Mouse (Mus musculus) CD4-positive, CD25-positive, alpha-beta regulatory T cell, adult 2 months (primary cell): ENCODE results near the gene Ctse.

Source experiments
- DNase-seq: peaks from one replicate; pipeline ENCODE4 v3.0.0-alpha.2; 2012; ENCODE audit warnings: low read depth, low spot score

Ctse gene

GRCm38 (mm10) chr1:131652670-131653443, 14.8 kb downstream of the Ctse start:
- DNase-seq: peak; percentile 75

- DNase-seq: no peak
Observed at GRCm38 (mm10) chr1:131655601-131656000, 17.5 kb downstream of the Ctse start.

- peak; percentile 97 for DNase-seq
Observed at GRCm38 (mm10) chr1:131657945-131658354, 19.8 kb downstream of the Ctse start.

GRCm38 (mm10) chr1:131659512-131660085, 21.5 kb downstream of the Ctse start:
- no peak for DNase-seq

DNA sequence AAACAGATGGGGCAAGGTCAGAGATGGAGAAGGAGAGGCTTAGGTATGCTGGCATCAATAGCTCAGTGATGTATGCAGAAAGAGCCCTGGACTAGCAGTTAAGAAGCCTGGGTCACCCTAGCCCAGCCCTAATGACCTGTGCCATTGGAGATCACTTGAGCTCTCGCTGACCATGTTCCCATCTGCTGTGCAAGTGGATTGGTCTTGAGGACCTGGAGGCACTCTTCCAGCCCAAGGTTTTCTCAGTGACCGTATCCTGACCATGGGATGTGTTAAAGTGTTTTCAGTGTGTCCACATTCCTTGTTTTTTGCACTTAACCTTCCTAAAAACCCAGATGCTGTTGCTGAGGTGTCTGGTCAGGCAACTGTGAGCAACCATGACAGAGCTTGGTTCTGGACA, 22.2 kb downstream of the Ctse start:
- no peak for DNase-seq

DNA sequence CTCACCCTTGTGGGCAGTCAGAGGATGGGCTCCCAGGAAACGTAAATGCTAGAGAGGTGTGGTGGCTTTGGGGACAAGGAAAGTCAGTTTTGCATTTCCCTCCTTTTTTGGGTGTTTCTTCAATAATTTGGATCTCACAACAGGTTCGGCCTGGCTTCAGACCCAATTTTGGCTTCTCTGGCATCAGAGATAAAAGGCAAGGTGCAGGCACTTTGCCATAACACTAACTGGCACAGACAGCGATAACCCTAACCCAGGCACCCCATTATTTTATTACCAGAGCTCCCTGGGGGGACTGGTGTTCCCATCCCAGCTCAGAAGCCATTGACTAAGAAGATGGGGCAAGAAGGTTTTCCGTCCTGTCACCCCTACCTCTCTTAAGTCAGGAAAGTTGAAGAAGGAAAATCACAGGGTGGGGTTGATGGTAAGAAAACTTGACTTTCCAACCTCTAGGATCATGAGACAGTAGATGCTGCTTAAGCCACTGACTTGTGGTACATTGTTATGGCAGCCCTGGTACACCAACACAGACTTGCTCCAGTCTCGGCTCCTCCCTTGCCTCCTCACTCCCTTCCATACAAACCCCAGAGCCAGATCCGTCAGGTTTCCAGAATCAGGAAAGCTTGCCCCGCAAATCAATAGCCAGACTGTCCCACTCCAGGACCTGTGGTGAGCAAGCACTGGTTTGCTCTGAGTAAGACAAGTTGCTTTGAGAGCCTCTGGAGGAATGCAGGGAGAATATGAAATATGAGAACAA, 22.8 kb downstream of the Ctse start:
- no peak for DNase-seq

GRCm38 (mm10) chr1:131661749-131662148, 23.6 kb downstream of the Ctse start:
- DNase-seq: no peak

GRCm38 (mm10) chr1:131663286-131663995, 25.3 kb downstream of the Ctse start:
- no peak for DNase-seq

GRCm38 (mm10) chr1:131664136-131664535, 26.0 kb downstream of the Ctse start:
- DNase-seq: no peak

DNA sequence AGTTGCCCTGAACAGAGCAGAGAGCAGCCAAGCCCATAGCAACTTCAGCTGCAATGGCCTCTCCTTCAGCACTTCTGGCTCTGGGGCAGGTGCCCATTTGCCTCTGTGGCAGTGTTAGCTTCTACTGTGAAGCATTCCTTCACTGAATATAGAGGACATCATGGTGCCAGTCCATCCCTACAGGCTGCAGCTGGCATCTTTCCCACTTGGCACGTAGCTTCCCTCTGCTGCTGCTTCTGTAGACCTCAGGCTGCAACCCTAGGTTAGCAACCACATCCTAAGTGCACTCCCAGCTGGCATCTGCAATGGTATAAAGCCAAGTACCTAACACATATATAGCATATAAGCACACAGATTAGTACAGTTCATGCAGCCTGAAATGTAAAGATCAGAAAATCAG, 27.8 kb downstream of the Ctse start:
- DNase-seq: no peak

DNA sequence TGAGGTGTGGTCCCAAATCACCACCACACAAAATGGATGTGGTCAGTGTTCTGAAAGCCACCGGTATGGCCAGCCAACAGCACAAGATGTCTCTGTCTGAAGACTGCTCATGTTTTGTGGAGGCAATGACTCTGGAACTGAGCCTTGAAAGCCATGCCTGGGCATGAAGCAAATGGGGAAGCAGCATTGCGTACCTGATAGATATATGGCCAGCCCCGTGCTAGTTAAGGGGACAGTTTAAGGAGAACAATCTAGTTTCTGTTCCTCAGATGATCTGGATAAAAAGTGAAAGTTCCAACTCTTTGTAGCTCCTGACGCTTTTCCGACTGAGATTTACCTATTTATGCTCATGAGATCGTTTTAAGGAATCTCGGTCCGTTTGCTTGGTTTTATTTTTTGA, 33.0 kb downstream of the Ctse start:
- DNase-seq: no peak

DNA sequence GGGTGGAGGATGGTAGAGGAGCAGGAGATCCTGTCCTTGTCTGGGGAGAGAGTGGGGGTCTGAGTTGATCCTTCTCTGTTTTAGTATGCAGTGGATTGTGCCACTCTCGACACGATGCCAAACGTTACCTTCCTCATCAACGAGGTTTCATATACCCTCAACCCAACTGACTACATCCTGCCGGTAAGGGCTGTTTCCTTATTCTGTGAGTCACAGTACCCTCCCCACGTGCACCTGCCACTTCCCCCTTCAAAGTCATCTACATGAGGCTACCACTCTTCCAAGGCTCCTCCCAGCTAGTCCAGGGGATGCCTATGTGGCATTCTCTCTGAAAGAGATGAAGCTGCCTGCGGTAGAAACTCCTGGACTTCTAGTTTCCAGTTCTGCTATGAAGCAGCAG, 34.3 kb downstream of the Ctse start:
- DNase-seq: no peak

DNA sequence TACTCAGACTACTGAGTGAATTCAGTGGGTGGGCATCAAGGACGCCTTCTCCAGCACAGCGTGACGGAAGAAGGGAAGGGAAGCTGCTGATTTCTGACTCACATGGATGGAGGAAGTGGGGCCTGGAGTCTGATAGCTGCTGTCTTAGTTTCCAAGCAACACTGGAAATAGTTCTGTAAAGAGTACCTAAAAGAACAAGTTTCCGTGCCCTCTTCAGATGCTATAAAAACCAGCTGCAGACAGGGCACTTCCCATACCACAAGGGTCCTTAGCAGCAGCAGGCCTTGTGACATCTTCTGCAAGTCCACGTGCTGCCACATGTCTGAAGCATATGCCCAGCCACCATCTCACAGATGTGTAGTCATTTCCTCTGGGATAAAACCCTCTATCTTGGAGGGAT, 41.5 kb downstream of the Ctse start:
- no peak for DNase-seq

GRCm38 (mm10) chr1:131687739-131688138, 49.6 kb downstream of the Ctse start:
- no peak for DNase-seq

DNA sequence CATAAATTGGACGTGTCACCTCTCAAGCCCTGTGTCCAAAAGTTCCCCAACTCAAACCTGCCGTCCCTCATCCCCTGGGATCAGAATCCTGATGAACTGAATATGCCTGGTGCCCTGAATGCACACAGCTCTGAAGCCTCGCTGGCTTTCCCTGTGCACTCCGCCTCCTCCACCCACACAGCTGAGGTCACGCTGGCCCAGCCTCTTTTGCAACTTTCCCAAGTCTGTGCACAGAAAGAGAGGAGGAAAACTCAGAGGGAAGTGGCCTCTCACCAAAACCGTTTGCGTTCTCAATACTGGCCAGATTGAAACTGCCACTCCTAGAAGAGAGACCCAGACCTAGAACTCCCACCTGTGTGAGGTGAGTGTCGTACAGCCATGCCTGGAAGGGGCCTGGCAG, 50.4 kb downstream of the Ctse start, which contains the start of gene Rab7b:
Rab7b (plus strand) TSS at position 221 of the 400 bp plus-strand sequence.
- no peak for DNase-seq

DNA sequence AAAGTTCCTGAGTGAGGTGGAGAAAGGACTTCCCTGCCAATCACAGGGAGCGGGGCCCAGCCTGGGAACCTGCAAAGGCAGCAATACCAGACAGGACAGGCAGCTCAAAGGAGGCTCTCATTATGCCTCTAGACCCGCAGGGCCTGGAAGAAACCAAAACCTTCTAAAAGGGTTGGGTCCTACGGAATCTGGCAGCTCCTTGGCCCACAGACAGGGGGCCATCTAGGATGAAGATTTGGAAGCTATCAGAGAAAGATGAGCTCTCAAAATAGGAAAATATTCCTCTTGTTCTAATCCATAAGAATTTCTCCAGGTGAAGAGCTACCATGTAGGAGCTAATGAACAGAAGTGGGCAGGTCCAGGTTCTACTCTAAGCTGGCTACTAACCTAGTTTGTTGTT, 50.9 kb downstream of the Ctse start:
- DNase-seq: no peak

DNA sequence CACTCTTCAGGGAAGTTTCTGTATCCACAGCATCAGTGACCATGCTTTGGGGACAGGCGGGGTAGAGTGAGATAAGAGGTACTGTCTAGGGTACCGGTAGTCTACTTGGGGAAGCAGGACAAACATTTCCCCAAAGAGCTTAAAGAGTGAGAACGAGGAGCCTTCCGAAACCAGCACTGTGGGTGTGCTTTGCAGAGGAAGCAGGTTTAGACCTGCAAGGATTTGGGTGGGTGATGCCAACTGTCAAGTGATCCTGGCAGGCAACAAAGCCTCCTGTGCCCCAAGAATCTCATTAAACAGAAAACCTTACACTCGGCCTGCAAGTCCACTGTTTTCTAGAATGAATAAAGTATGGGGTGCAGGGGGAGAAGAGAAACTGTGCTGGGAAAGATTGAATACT, 51.8 kb downstream of the Ctse start:
- no peak for DNase-seq

DNA sequence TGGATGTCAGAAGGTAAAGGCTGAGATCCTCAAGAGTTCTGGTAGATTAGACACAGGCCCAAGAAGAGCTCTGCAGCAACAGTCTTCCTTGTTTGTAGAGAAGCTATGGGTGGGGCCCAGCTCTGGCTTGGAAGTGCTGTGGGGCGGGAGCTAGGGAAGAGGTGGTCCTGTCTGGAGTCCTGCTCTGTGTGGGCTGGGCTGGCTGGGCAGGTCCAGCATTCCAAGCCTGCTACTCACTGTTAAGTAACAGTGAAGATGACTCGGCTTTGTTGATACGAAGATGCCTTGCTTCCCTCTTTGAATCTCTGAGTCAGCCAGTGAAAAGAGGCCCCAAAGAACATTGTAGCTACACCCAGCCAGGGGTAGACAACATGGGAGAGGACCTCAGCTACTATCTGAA, 52.3 kb downstream of the Ctse start:
- no peak for DNase-seq

DNA sequence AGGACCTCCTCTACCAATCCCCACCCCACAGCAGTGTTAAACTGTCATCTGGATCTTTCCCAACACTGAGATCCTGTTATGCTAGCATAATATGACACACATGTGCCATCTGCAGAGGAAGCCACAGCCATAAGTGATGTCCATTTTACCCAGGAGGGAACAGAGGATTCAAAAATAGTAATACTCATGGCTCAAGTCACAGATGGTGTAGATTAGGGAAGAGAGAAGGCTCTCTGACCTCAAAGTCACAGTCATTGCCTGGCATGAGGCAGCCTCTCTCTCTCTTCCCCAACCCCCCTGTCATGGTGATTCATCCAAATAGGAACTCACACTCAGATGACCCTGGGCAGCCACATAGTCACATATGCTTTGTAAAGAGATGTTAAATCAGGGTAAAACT, 53.2 kb downstream of the Ctse start:
- DNase-seq: no peak

DNA sequence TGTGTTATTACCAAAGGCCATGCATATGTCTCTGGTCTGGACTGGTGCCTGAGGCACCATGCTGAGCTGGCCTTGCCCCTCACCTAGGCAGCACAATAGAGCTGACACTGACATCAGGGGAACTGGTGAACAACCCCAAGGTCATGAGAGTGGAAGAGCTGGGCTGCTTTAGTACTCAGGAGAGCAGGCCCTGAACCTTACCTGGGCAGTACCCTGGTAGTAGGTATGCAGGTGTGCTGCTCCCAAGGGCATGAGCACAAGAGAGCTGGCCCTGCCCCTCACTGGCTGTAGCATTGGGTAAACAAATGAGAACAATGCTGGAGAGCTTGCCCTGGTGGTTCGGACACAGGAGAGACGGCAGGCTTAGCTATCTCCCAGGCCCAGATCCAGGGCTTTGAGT, 57.2 kb downstream of the Ctse start:
- DNase-seq: no peak

DNA sequence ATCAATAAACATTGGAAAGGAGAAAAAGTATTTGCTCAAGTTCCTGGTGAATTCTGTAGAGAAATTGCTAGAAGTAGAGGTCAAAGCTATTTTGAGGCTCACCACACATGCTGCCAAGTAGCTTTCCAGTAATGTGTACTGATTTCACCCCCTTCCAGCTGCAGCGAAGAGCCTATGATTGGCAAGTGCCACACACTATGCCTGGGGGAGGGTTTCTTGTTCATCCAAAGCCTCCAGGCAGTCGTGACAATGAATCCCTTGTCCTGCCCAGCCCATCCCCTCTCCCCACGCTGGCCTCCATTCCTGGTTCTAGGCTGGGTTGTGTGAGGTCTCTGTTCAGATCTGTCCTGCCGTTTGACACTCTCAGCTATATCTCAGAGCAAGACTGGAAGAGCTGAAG, 58.2 kb downstream of the Ctse start:
- DNase-seq: no peak

DNA sequence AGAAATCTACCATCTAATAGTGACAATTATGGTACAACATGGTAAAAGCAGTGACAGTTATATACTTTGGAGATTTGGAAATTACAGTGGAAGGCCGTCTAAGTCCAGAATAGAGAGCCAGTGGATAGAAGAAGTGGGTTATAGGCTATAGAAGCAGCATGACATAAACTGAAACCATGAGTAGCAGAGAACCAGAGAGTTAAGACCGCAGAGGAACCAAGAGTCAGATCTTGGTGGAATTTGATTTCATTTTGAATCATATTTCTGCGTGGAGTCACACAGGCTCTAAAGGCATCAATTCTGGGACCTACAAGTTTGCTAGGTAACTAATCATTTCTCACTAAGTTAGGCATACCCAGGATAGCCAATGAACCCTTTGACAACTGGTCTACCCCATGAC, 60.7 kb downstream of the Ctse start:
- no peak for DNase-seq
